Mouse (Mus musculus) left cerebral cortex, adult 18-20 months (tissue): ENCODE results near the gene Gltp. TPM values are rescaled to one million over a fixed set of nuclear protein-coding genes. Genes with fewer than 3 reads are reported as not detected.

Source experiments
- DNase-seq, 2 experiments: peaks; one replicate each; pipeline ENCODE4 v3.0.0; 2021 to 2022; ENCODE audit warnings: low spot score in 2 of 2, mixed read lengths in 1 of 2
- long read RNA-seq, 2 experiments: library from polyadenylated mRNA; stranded (forward); transcript quantifications; one replicate each; pipeline ENCODE4 v2.0.0; 2021
- total RNA-seq, 2 experiments: library from RNA; stranded (reverse); gene quantifications; 2 replicates each; pipeline ENCODE4 v1.2.3; 2021

The Gltp gene
- 10 to 100 TPM; 21.6 to 22.4 TPM for total RNA-seq
- long read RNA-seq, experiment 1, transcript Gltp-201 (5 exons, 1,762 nt) = major isoform, 69 of 71 reads
- long read RNA-seq, experiment 1, partial matches to known transcripts = 1 of 71 reads
- long read RNA-seq, experiment 1, other reads (novel, unspliced or antisense) = 1 of 71 reads
- long read RNA-seq, experiment 2, transcript Gltp-201 (5 exons, 1,762 nt) = major isoform, 49 of 51 reads
- long read RNA-seq, experiment 2, partial matches to known transcripts = 0 of 51 reads
- long read RNA-seq, experiment 2, other reads (novel, unspliced or antisense) = 2 of 51 reads

DNA sequence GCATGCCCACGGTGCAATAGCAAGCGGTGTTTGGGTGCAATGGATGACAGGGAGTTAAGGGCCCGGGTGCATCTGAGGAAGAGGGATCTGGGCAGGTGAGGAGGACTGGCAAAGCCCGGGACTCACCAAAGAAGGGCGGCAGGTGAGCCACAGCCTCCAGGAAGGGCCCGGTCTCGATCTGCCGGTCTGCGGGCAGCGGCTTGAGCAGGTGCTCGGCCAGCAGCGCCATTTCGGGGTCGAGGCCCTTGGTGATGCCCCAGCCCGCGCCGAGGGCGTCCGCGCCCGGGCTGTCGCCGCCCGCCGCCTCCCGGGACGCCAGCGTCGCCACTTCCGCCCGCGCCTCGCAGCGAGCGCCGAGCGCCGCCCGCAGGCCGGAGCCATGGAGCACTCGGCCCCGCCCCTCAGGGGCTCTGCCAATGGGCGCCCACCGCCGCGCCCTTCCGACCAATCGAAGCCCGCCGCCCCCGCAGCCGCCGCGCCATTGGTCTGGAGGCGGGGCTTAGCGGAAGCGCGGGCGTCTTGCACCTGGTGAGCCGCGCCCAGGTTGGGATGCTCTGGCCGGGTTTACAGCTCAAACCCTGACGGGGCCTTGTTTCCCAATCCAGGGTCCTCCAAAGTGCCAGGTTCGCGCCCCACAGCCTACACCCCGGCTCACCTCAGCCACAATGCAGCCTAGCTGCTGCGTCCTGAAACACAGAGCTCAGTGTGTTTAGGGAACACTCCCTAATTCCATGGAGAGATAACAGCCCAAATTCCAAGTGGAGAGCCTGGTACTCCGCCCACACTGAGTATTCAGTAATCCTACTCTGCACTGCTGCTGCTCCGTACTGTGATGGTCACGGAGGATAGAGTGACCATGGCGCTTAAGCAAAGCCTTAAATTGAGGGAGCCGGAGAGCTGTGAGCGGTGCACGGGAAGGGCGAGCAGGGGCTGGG, at the start of gene Gltp:
TSS of gene Gltp (minus strand) at position 352 of the 935 bp plus-strand sequence.
- peak; percentile 94 to 97 for DNase-seq

DNA sequence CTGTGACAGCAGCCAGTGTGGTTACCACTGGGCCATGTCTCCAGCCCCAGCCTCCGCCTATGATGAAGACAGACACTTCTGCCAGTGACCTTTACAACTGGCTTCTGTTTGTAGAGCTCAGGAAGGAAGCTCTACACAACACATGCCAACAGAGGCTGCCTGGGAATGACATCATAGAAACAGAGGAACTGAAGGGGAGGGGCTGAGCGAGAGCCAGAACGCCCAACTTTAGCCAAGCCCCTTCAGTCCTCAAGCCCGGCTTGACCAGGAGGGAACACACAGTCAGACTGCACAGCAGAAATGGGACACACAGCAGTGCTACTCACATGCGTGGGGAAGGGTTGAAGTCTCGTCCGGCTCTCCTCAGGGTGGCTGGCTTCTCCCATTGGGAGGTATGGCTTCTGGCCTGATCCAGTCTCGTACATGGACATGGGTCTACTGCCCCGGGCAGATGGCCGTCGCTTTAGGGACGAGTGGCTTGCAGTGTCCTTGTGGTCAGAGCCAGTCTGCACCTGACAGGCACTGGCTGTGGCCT, 48.0 kb upstream of the Gltp start:
- DNase-seq = no peak

DNA sequence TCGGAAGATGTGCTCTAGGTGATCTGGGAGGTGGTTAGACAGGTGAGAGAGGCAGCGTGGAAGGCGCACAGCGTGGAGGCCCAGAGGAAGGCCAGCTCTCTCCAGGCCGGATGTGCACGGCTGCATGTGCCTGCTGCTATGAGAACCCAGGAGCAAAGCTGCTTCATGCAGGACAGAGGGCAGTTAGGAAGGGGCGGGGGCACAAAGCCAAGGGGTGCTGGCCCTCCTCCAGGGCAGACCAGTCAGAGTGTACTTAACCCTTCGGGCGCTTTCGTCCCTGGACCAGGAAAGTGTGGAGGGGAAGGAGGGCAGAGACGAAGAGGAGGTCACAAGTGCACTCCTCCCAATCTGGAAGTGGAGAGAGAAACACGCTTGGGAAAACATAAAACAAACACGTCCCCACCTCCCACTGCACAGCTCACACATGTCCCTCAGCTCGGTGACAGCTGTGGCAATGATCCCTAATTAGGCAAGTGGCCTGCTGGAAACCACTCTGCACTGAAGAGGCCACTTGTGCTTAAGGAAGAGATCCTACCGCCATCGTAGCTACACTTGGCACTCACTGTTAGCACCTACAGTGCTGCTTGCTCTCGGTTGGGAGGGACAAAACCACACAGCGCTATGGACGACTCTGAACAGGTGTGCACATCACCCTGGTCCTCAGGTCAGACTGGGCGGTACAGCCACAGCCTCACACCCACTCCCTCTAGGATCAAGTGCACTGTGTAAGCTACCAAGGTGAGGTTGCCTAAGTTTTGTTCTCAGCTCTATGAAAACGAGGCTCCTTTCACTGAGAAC, 46.5 kb upstream of the Gltp start:
- no peak for DNase-seq

DNA sequence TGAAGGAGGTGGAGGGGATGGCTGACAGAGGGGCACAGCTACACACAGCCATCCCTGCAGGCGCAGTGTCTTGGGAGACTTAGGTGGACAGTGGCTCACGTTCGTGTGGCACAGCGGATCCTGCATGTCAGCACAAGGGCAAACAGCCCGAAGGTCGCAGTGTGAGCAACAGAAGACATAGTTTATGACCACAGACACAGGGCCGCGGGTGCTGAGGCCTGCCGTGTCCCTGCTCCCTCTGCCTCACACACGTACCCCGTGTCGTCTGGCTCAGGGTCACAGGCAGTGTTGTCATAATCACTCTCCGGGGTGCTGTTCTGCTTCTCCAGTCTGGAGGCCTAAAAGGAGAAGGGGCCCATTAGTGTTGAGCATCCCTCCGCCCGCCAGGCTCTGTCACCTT, 42.8 kb upstream of the Gltp start:
- DNase-seq = no peak

DNA sequence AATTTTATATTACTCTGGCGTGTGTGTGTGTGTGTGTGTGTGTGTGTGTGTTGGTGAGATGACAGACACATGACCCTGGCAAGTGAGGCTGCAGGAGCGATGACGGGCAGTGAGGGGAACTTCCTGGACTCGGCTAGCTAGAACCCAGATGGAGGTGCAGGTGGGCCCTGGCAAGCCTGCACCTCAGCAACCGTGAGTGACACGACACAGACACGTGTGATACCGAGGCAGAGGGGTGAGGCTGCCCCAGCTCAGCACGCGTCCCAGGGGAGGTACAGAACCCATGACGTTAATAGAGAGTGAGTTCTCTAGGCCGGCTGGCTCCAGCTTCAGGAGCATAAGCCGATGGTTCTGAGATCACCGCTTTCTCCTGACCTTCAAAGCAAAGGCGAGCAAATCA, 41.2 kb upstream of the Gltp start:
- DNase-seq = no peak

DNA sequence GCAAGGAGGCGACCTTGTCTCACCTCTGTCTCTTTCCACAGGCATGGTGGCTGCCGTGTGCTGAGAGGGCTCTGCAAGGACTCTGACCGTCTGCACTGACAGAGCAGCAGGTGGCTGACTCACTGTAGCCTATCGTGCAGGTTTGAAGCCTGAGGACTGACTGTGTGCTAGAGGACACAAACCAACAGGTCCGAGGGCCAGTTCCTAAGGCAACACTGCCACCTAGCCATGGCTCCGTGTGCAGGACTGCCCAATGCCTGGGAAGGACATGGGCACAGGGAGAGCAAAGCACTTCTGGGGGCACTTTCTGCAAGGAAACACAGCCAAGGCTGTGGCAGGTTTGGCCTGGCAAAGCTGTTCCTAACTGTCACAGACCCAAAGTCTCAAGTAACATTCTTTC, 40.7 kb upstream of the Gltp start:
- no peak for DNase-seq

DNA sequence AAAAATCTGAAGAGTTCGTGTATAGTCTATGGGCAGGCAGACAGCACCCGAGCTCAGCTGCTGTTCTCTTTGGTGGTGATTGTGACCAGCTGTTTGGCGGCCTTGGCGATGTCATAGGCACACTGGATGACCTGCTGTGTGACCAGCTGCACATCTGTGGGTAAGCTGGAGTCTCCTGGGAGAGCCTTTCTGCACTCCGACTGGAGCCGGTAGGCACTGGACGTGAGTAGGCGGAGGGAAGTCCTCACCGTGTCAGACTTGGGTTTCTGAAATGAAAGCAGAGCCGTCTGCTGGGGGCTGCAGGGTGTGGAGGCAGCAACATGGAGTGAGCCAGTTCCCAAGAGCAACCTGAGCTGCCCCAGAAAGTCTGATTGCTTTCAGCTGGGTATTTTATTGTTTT, 39.3 kb upstream of the Gltp start:
- DNase-seq = no peak

DNA sequence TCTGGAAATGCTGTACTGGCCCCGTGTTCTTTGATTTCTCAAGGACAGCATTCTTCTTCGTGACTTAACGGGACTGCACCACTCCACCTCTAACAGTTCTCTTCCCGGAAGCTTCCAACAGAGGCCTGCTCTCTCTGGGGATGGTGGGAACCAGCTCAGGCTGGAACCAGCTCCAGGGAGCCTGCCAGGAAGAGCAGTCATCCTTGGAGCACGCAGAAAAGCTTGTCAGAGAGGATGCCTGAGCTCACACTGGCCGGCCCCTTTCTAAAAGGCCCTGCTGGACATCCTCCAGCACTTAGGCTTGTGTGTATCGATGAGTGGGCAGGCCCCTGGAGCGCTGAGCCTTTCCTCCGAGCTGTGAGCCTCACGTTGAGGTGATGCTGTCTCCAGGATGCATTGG, 37.4 kb upstream of the Gltp start:
- no peak for DNase-seq

DNA sequence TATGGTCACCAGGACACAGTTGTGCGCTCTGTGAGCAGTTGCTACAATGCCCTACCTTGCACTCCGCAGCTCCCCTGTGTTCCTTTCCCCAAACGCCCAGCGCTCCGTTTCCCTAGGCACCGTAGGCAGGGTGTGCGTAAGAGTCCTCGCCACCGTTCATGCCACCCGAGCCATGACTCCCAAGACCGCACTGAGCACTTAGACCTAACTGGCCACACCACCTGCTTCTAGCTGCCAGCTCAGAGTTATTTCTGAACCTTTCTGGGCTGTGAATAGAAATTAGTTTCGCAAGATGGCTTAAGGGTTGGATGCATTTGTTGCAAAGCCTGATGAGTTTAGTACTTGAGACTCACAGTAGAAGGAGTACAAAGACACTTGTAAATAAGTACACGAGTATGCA, 32.1 kb upstream of the Gltp start:
- DNase-seq = no peak

DNA sequence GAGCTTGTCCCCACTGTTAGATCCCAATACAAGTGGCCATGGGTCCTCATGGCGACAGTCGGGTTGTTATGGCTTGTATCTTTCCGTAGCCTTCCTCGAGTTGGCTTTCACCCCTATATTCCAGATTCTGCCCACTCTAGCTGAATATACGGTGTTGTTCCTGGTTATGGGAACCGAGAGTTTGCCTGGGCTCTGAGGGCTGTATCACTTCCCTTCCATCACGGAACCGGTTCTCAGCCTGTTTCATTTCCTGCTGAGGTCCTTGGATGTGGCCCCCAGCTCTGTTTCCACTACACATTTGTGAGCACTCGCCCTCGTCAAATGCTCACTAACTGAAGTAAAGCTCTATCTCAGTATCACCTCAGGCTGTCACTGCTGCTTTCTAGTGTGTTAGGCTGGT, 31.2 kb upstream of the Gltp start:
- no peak for DNase-seq

DNA sequence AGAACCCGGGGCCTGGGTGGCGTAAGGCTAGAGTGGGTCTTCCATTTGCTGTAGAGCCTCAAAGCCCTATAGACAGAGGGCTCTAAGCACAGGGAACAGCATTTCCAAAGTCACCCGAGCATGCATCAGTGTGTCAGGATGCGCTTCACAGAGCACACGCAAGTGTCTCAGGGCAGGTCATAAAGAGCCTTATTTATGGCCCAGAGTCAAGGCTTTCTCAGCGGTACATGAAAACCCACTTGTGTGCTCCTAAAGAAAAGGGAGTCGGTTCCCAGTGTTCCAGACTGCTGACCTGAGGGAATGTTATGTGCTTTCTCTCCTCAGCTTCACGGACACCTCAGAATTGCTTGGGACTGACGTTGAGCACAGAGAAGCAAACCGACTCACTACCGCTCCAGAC, 30.0 kb upstream of the Gltp start:
- DNase-seq = no peak

DNA sequence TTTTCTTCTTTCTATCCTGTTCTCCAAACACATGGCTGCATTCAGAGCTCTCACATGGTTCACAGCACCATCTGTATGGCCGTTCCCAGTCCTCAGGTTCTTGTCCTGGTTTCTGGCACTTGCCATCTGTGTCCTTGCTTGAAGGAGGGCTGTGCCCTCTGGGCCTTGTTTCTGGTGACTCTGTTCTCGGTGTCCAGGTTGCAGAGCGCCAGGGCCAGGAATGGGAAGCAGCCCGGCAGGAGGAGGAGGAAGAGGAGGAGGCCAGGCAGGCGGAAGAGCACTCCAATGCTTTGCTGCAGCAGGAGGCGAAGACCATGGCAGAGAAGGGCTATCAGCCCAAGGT, 29.1 kb upstream of the Gltp start:
- no peak for DNase-seq

DNA sequence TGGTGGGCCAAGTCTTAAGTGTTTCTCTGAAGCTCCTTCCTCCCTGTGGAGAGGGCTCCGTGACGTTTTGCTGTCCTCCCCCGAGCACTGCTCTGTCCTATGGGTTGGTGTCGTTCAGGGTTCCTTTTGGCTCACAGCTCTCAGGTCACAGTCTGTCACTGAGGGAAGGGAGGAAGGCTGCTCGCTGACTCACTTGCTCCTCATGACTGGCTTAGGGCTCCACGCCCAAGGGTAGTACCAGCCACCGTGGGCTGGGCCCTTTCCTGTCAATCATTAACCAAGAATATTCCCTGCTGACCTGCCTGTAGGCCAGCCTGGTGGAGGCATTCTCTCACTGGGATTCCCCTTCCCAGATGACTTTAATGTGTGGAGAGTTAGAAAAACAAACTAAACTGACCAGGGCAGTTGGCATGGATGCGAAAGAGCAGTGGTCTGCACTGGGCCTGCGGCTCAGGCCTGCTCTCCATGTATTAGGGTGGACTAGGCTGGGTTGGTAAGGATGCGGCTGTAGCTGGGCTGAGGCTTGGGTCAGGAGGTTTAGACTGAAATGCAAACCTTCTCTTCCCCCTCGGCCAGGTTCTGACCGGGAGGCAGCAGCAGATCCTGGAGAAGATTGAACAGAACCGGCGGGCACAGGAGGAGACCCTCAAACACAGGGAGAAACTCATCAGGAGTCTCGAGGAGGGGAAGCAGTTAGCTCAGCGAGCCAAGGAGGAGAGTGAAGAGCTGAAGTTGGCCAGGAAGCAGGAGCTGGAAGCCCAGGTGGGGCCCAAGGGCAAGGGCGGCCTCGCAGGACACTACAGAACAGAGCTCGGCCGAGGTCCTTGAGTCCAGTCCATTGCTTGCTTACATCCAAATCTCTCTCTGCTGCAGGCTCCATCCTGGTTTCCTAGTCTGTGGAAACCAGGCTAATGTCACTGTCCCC, 28.5 kb upstream of the Gltp start:
- DNase-seq = no peak

DNA sequence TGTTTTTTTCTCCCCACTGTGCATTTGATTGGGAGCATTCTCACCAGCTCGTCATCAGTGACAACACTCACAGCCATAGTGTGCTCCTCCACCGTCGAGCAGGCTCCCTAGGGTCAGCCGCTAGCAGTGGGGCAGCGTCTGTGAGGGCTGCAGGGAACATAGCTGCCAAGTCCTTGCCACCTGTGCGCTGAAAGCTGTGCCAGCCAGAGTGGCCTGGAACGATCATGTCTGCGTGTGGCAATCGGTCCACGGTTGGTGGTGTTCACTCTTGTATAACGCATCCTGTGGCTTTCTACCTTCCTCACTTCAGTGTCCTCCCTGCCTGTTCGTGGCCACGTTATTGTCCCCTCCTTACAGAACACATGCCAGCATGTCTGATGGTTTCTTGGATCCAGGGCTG, 27.7 kb upstream of the Gltp start:
- DNase-seq = no peak

DNA sequence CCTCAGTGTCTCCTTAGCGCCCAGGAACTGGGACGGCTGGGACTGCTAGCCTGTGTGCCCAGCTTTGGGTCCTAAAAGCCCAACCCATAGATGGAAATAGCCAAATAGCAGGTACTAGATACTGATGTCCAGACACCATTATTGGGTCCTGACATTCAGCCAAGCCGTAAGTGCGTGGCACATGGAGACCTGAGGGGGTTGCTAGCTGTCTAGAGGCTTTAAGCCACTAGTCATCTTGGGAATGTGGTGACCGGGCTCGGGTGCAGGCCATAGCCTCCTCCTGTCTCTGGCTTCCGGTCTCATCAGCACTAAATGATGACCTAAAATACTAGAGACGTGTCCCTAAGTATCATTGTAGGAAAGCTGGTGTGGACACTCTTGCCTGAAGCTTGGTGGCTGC, 27.2 kb upstream of the Gltp start:
- DNase-seq = no peak

DNA sequence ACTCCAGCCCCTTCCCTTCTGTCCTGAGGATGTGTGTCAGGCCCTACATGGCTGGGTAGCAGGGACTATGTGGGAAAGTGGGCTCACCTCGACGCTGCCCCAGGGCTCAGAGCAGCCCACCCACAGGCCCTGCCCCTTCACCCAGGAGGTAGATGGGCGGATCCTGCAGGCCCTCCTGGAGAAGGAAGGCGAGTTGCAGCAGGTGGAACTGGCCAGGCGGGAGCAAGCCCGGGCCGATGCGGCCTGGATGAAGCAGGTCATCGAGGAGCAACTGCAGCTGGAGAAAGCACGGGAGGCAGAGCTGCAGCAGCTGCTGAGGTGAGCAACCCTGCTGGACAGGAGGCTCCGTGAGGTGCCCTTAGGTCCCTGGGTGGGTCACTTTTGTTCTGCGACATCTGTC, 26.5 kb upstream of the Gltp start:
- no peak for DNase-seq

DNA sequence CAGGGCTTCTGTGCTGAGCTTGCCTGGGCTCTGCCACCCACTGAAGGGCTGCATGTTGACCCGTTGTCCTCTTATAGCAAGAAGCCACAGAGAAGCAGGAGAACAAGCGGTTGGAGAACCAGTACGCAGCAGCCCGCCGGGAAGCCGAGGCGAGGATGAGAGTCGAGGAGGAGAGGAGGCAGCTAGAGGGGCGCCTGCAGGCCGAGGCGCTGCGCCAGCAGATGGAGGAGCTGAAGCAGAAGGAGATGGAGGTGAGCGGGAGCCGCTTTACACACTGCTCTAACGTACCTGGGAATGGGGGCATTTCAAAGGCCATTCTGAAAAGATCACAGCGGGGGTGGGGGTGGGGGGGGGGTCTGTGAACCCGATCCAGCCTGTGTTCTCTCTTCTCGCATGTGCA, 23.8 kb upstream of the Gltp start:
- DNase-seq = no peak

DNA sequence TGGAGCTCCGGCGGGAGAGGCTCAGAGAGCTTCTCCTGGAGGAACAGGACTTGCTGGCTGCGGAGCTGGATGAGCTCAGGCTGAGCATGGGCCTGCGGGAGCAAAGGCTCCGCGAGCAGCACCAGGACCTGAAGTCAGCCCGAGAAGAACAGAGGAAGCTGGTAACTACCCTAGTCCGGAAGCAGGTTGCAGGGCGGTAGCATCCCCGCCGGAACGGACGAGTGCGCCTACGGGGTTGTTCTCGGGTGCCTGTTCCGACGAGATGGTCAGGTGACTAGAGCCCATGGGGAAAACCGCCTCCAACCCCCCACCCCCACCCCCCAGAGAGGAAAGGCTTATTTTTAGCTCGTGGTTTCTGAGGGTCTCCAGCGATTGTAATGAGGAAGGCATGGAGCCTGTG, 18.6 kb upstream of the Gltp start:
- DNase-seq = no peak

DNA sequence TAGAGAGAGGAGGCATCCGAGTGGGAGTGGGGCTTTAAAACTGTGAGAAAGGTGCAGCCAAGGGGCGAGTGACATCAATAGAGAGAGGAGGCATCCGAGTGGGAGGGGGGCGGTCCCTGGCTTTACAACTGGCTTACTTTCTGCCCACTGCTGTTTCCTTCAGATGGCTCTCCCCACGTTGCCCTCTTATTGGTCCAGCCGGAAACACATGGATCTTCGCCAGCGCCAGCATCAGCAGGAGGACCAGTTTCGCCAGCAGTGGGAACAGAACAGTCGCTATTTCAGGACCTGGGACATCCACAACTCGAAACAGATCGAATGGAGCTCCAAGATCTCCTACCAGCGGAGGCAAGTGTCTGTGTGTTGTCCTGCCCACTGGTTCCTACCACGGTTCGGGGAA, 17.7 kb upstream of the Gltp start:
- DNase-seq = no peak

DNA sequence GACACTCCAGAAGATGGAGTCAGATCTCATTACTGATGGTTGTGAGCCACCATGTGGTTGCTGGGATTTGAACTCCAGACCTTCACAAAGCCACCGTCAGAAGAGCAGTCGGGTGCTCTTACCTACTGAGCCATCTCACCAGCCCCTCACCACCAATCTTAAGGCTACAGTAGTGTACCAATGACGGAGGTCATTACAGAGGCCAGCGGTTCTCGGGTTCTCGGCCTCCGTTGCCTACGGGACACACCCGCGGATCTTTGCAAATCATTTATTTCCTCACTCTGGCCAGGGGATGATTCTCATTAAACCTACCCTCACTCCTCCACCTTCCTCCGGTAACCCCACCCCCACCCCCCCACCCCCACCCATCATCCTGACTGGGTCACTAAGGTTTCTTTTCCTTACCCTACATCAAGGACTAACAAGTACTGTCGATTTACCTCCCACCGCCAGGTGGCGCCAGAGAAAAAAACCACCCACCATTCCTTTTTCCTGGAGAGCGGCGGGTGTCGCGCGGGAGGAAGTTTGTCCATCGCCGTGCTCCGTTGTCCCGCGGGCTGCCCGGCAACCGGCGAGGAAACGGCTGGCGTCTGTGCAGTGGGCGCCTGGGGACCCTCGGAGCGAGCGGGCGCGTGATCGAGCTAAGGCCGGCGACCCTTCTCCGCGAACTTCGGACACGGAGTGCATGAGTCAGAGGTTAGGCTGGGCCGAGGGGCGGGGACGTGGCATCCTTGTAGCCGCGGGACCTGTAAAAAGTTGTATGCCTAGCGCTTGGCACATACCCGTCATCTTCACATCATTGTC, 16.7 kb upstream of the Gltp start, which contains the start of gene Tchp:
TSS of gene Tchp (plus strand) at position 496 of the 804 bp plus-strand sequence.
- peak; percentile 95 to 96 for DNase-seq
